Mouse (Mus musculus) hematopoietic stem cell, adult 5-6 weeks (primary cell): Measurements from ENCODE around the gene Sh3pxd2a. TPM values are rescaled to one million over a fixed set of nuclear protein-coding genes. Genes with fewer than 3 reads are reported as not detected.

Experiments
- ATAC-seq, 2 experiments: fragments of 125-278 bp in 1 of 2; replicated peaks in 1 of 2; 2 replicates each; pipeline ENCODE4 v1.8.0; 2016 to 2017; ENCODE audit warnings: inconsistent platforms in 2 of 2, mild to moderate bottlenecking in 2 of 2, moderate number of reproducible peaks in 2 of 2, low read depth in 1 of 2, moderate TSS enrichment in 1 of 2; ENCODE audit not compliant: low FRiP score in 2 of 2, poor library complexity in 2 of 2, severe bottlenecking in 2 of 2, insufficient read depth in 1 of 2, low TSS enrichment in 1 of 2
- total RNA-seq: library from RNA; stranded (forward); fragments of 172-1452, 232-1000 nt; gene quantifications from 2 replicates; pipeline ENCODE4 v1.2.3, GENCODE M21; 2017

Gene Sh3pxd2a
- total RNA-seq, 1 experiment from 2014 or later: 4.2 TPM

DNA sequence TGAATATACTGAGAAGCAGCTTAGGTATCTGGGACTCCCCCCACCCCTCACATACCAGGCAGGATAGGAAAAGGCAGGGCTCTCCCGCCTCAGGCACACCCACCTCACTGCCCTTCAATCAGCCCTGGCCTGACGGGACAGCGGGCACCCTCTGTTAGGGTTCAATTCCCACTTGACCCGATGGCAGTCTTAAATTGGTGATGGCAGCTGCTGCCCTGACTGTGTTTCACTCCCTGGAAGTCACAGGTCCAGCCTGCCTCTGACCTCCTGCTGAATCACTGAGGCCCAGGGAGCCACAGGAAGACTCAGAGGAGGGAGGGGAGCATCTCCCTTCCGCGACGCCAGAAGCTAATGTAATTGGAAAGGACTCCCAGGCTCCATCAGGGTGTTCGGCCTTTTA lies 117.6 kb downstream of the Sh3pxd2a start:
- no peak for ATAC-seq

- ATAC-seq: no peak
Observed at GRCm38 (mm10) chr19:47345851-47346568, 118.2 kb downstream of the Sh3pxd2a start.

DNA sequence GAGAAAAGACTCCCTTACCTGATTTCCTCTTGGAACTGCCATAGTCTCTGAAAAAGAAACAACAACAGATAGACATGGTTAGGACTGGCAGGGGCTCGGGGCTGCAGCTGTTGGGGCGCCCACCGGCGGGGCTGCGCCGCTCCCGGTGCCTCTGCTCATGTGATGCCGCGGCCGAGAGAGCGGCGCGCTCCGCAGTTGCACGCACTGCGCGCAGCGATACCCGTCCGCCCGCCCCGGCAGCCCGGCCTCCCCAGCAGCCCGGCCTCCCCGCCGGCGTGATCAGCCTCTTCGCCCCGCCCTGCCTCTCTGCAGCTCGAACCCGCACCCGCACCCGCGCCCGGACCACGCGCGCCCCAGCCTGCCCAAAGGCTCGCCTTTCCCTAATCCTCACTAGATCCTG lies 120.8 kb downstream of the Sh3pxd2a start:
- ATAC-seq: no peak

DNA sequence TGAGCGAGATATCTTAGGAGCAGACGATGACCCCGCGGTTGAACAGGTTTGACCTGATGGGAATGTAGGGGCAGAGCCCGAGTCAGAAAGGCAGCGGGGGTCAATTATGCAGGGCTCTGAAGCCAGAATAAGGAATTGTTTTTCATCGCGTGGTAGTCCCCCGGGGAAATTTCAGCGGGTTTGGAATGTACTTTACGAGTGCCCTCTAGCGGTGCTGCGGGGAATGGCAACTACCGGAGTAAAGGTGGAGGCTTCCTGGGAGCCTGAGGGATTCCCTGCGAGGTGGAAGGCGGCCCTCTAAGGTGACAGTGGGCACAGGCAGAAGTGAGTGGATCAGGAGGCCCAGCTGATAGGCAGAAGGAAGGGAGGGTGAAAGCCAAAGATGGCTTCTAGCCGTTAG lies 125.0 kb downstream of the Sh3pxd2a start:
- ATAC-seq: peak in 1 of 2 experiments; percentile 51; a peak in 1 of 4 replicates

DNA sequence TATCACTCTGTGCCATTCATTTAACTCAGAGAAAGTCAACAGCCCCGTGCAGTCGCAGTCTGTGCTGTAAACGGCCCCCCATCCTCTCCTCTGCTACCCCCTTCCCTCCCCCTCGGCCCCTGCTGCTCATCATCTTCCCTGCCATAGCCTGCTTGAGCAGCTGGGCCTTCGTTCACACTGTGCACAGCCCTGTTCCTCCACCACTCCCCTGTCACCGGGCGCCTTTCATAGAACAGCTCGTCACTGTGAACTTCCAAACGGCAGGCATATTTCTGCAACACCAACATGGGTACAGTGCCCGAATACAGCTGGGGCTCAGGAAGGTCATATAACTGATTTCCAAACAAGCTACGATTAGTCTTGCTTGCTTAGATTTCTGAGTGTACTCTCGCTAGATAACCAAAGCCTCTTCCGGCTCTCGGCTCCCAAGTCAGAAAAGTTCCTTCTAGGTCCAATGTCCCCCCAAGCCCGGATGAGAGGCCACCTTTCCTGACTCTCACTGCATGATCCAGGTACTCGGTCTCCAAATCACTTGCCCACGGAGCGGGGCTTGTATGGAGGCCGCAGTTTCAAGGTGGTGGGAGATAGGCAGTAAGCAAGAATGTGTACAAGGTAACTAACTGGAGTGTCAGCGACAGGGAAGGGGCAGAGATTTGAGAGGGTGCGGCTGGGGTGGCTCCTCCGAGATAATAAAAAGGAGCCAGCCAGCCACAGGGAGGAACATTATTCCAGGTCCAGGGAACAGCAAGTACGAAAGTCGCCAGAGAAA lies 125.6 kb downstream of the Sh3pxd2a start:
- no peak for ATAC-seq

DNA sequence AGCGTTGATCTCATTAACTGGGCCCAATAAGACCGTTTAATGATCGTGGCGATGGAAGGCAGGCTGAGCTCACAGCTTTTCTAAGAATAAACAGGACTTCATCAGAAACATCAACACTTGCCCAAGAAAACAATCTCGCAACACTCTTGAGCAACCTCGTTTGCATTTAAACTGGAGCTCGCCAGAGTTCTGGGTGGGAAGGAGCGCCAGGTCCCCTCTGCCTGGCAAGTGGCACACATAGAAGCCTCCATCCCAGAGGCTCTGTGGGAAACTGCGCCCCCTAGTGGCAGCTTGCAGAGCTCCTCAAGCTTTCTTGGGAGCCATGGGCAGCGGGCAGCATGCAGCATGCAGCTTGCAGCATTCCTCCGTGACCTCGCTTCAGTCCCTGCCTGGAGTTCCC lies 126.5 kb downstream of the Sh3pxd2a start:
- peak; percentile 78 to 81 for ATAC-seq

GRCm38 (mm10) chr19:47337191-47337590 lies 127.0 kb downstream of the Sh3pxd2a start:
- no peak for ATAC-seq

GRCm38 (mm10) chr19:47335262-47335661 lies 128.9 kb downstream of the Sh3pxd2a start:
- ATAC-seq: no peak

DNA sequence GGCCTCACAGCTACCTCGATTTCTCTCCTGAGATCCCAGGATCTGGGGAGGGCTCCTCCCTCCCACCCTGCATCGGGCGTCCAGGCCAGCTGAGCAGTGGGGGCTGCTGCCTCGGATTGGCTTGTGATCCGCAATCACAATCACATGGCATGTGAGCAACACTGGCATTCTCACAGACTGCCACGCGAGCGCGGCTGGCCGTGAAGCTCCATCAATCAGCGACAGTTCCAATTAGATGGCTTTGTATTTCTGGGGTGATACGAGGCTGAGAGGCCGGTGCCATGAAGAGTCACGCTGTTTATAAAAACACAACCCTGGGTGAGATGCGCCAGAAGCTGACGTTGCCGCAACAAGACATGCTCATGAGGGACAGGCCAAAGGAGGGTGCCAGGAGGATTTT lies 129.5 kb downstream of the Sh3pxd2a start:
- no peak for ATAC-seq

- peak; percentile 70 to 74 for ATAC-seq
Observed at GRCm38 (mm10) chr19:47330743-47331227, 133.4 kb downstream of the Sh3pxd2a start.

- no peak for ATAC-seq
Observed at GRCm38 (mm10) chr19:47329102-47329501, 135.1 kb downstream of the Sh3pxd2a start.

DNA sequence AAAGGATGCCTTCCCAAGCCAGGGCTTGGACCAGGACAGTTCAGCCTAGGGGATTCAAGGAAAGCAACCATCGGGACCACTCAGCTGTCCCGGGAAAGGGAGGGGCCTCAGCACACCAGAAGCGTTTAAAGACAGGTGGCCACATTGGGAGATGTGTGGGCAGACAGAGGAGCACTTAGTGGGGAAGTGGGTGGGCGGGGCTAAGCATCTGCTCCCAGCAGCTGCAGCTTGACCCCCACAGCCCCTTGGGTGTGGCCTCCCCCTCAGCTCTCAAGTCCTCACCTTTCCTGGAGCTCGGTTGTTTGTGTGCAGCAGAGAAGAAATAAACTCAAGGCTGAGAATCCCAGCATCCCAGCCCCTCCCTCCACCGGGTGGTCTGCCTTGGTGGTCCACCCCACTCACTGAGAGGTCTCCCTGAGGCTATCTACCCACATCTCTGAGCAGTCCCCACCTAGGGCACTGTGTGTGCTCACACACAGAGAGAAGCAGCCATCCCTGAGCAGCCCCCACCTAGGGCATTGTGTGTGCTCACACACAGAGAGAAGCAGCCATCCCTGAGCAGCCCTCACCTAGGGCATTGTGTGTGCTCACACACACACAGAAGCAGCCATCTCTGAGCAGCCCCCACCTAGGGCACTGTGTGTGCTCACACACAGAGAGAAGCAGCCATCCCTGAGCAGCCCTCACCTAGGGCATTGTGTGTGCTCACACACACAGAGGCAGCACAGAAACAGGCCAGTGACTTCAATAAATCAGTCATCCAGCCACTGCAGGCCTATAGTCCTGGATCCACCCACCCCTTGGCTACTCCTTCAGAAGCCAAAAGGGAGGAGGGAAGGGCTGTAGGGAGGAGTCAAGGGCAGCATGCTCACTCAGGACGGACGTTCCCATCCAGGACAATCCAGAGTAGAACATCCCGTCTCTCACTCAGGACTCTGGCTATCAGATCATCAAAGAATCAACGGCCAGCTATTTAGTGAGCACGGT lies 136.0 kb downstream of the Sh3pxd2a start:
- ATAC-seq: no peak

GRCm38 (mm10) chr19:47325881-47326280 lies 138.3 kb downstream of the Sh3pxd2a start:
- no peak for ATAC-seq

GRCm38 (mm10) chr19:47323096-47323849 lies 140.9 kb downstream of the Sh3pxd2a start:
- no peak for ATAC-seq

DNA sequence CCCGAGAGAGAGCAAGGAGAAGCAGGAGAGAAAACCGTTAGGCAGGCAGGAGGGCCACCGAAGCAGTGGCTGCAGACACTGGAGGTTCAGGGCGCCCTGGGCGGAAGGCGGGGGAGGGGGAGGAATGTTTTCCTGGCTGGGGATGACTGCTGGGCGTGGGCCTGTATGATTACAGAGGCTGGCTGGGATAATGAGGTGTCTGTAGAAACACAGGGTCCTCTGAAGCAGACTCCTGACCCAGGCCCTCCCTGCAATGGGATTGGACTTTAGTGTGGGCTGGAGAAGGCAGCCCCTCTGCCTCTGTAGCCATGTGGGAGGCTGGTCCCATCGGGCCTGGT lies 143.9 kb downstream of the Sh3pxd2a start:
- no peak for ATAC-seq

DNA sequence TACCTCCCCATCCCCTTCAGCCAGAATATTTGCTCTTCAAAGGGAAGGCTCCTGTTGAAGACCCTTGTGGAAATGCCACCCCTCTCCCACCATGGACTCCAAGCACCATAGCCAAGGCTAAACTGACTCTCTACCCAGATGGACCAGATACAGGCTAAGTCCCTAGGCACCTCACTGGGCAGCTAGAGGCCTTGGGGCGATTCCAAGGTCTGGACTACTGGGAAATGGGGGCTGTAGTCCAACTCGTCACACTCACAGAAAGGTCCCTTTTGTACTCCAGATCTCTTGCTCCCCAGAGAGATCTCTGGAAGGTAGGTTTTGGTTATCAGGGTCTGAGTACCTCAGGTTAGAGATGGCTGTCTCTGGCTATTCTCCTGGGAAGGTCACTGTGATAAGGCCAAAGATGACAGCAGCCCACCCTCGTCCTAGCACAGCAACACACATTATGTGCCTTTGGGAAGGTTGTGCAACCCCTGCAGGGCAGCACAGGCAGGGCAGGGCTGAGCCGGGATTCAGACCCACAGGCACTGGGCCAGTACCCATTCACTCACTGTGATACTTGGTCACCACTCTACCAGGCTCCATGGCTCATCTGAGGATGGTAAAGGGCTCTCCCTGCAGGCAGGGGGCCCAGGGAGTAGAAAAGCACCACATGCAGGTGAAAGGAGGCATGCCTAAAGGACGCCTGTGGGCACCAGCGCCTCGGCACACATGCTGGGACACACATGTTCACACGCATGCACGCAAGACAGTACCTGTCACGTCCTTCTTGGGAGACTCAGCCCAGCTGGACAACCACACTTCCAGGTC lies 144.5 kb downstream of the Sh3pxd2a start:
- ATAC-seq: no peak
